Mouse (Mus musculus) macrophage (primary cell): Measurements from ENCODE around the gene Slc4a10. TPM values are rescaled to one million over a fixed set of nuclear protein-coding genes. Genes with fewer than 3 reads are reported as not detected.

Source experiments
- H3K27ac ChIP-seq: fragments of 350-480 bp; formaldehyde crosslinking; 2 replicates; pipeline ENCODE4 v1.9.0; 2021
- H3K36me3 ChIP-seq: fragments of 350-480 bp; formaldehyde crosslinking; 2 replicates; pipeline ENCODE4 v1.9.0; 2021; ENCODE audit errors: inconsistent target
- H3K4me3 ChIP-seq: fragments of 350-480 bp; formaldehyde crosslinking; 2 replicates; pipeline ENCODE4 v1.9.0; 2021; ENCODE audit errors: inconsistent target
- H3K79me2 ChIP-seq: fragments of 350-480 bp; formaldehyde crosslinking; 2 replicates; pipeline ENCODE4 v1.9.0; 2021; ENCODE audit errors: inconsistent target
- WGBS: methylation state at CpG from one replicate; pipeline ENCODE4 v1.1.7; 2026; ENCODE audit warnings: inconsistent platforms; ENCODE audit not compliant: missing documents; 5-methylcytosine and 5-hydroxymethylcytosine counted together
- polyA plus RNA-seq: library from polyadenylated mRNA; stranded (reverse); fragments of 250-400 nt; gene quantifications from 3 replicates; pipeline ENCODE4 v1.2.4, GENCODE M21; 2018; ENCODE audit warnings: inconsistent platforms

The Slc4a10 gene
- polyA plus RNA-seq, 1 experiment from 2014 or later = not detected

DNA sequence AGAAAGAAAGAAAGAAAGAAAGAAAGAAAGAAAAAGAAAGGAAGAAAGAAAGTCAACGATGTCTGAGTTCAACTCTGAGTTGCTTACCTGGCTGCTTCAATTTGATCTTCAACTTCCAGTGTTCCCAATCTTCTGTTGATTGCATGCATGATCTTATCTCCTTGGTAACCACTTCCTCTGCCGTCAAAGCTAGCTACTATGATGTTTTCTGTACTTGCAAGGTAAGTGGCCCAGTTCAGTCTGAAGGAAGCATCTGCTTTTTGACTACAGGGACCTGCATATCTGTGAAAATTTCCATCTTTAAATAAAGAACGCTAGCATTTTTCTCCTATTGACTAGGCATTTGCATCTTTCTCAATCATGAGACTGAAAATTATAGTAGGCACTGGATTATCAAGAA, 305.8 kb downstream of the Slc4a10 start:
- WGBS = 77% methylated on average over 3 of the region's 3 CpGs
- H3K27ac ChIP-seq = no peak overlapping the region
- H3K36me3 ChIP-seq = no peaks in the 10 kb centered on the region
- no peaks in the 10 kb centered on the region for H3K79me2 ChIP-seq
- H3K4me3 ChIP-seq = no peak overlapping the region

DNA sequence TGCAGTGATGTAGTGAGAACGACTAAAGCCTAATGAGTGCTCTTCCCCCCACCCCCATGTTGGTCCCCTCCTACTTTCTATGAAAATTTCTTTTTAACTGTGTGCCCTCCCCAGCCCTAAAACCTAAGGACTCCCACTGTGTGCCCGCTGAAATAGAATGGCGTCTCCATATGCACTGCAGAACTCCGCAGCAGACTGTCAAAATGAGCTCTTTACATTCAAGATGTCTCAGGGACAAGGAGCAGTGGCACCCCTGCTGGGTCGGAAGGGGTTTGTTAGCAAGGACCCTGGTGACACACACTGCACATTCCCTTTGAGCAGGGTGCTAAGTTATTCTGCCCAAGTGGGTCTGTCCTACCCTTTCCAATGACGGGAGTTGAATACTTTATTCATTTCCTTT, 309.5 kb downstream of the Slc4a10 start:
- Histone ChIP-seq H3K79me2 (no peaks in the 10 kb centered on the region), H3K27ac (no peak overlapping the region), H3K36me3 (no peaks in the 10 kb centered on the region), H3K4me3 (no peak overlapping the region)
- 85% methylated on average over 6 of the region's 6 CpGs for WGBS

DNA sequence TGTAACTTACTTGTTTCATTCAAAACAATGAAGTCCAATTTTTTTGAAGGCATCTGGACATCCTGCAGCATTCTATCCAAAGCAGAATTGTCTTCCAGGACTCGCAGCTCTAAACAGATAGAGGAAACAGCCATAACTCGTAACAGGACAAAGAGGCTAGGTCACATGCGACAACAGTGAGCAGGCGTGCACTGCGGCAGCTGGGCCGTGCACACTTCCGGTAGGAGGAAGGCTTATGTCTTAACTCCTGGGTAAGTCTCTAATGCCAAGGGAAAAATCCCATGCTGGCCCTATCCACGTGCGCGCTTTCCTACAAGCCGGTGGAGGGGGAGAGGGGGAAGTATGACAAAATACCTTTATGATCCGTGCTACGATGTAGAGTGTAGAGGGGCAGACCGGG, 310.3 kb downstream of the Slc4a10 start:
- no peak overlapping the region for H3K27ac ChIP-seq
- WGBS = 92% methylated on average over 14 of the region's 14 CpGs
- no peak overlapping the region for H3K4me3 ChIP-seq
- no peaks in the 10 kb centered on the region for H3K79me2 ChIP-seq
- H3K36me3 ChIP-seq = no peaks in the 10 kb centered on the region

DNA sequence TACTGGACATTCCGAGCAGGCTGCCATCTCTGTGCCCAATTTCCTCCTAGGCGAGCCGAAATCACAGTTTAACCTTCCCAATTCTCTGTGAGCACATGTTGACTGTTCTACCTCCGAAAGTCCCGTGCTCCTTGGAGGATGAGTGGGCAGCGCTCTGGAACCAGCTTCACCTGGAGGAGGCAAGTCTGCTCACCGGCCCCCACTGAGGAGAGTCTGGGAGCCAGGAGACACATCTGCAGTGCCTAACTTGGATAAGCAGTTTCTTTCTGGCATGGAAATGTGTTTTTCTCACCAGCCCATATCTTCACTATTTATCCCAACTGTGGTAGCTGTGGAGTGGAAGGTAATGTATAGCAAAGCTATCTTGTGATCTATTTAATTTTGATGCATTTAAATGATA, 311.0 kb downstream of the Slc4a10 start:
- Histone ChIP-seq H3K36me3 (no peaks in the 10 kb centered on the region), H3K27ac (no peak overlapping the region), H3K4me3 (no peak overlapping the region), H3K79me2 (no peaks in the 10 kb centered on the region)
- WGBS = 96% methylated on average over 7 of the region's 7 CpGs

DNA sequence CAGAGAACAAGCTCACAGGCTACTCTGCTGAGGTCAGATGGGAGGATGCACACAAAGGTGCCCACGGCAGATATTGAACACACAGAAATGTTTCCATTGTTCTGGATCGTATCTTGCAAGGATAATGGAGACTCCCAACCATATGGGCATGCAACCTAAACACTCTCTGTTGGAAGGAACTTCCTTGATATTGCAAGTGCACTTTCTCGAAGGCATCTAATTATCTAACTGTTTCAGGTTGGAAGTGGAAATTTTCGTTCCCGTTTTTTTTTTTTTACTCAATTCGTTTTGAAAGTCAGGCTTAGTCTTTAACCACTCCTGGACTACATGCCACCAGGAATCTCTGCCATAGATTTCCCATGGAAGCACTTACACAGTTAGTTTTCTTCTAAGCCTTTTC, 314.6 kb downstream of the Slc4a10 start:
- H3K79me2 ChIP-seq = no peaks in the 10 kb centered on the region
- 83% methylated on average over 6 of the region's 6 CpGs for WGBS
- H3K27ac ChIP-seq = no peak overlapping the region
- H3K4me3 ChIP-seq = no peak overlapping the region
- no peaks in the 10 kb centered on the region for H3K36me3 ChIP-seq

DNA sequence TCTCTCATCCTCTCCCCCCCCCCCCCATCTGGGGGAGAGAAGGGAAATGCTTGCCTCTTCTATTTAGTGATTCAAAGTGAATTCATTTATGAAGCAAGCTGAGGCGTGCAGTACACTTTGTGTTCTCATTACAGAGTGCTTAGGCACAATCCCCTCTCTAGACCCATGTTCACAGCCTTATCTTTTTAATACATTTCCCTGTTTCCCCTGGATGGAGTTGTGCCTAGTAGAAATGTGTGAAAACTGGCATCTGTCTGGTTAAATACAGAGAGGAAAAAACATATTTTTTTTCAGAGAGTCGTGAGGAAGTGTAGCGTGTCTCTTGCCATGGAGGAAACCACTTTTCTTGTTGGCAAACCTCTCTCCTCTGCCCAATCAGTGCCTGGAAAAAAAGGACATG, 315.3 kb downstream of the Slc4a10 start:
- Histone ChIP-seq H3K79me2 (no peaks in the 10 kb centered on the region), H3K4me3 (no peak overlapping the region), H3K27ac (no peak overlapping the region), H3K36me3 (no peaks in the 10 kb centered on the region)
- 90% methylated on average over 3 of the region's 3 CpGs for WGBS

DNA sequence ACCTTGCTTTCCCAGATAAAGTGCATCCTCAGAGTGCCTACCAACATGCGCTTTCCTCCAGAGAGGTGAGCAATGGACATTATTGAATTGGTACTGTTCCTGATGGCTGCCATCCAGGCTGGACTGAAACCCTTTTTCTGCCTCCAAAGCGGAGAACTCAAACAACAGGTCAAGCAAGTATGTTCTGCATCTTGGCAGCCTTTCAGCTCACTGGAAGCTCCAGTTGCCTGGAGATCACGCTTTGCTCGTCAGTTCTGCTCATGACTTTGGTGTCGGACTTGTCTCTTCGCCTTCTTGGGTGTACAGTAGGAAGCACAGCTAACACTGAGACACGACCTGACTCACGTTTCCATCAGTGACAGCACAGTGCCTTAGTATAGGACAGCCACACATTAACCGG, 315.9 kb downstream of the Slc4a10 start:
- Histone ChIP-seq H3K36me3 (no peaks in the 10 kb centered on the region), H3K27ac (no peak overlapping the region), H3K79me2 (no peaks in the 10 kb centered on the region), H3K4me3 (no peak overlapping the region)
- 97% methylated on average over 9 of the region's 9 CpGs for WGBS

DNA sequence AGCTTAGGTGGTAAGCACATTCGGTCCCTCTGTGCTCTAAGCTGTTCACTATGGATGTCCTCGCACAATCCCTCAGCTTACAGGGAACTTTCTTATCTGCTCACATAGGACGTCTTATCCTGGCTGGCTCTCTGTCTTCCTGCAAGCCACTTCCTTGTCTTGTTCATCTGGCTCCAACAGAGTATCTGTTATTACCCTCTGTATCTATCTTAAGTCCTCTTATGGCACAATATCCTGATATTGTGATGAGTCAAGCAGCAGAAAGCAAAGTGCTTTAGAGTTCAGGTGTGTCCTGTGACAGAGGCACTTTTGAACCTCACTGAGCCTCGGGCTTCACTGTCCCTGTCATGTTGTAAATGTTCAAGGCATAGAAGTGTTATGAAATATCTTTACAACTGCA, 317.3 kb downstream of the Slc4a10 start:
- WGBS = 96% methylated on average over 3 of the region's 4 CpGs
- Histone ChIP-seq H3K4me3 (no peak overlapping the region), H3K36me3 (no peaks in the 10 kb centered on the region), H3K79me2 (no peaks in the 10 kb centered on the region), H3K27ac (no peak overlapping the region)

DNA sequence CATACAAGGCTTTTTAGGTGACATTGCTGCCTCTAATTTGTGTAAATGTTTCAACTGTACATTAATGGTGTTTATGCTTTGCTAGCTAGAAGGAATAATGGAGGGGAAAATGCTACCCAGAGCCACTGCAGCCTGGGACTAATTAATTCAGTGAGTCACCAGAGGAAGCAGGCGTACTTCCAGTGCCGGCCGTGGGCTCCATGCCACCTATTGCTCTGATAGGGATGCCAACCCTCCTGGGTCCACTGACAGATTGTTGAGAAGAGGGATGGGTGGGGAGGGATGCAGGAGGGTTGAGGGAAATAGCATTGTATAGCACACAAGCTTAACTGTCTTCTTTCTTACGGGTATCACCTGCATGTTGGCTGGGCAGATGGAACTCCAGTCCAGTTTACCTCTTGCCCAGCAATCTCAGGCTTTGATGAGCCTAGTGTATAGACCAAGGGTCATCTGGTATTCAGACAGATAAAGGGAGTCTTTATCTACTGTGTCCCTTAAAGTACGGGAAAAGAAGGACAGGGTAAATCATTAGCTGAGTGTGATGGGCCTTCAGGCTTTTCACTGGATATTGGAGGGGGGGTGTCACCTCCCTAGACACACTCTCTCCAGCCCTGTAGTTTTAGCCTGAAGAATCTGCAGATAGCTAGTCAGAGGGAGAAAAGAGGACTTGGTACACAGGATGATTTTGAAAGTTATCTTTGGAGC, 322.2 kb downstream of the Slc4a10 start:
- Histone ChIP-seq H3K79me2 (no peaks in the 10 kb centered on the region), H3K36me3 (no peaks in the 10 kb centered on the region), H3K27ac (no peak overlapping the region), H3K4me3 (no peak overlapping the region)
- WGBS = 94% methylated on average over 5 of the region's 5 CpGs

DNA sequence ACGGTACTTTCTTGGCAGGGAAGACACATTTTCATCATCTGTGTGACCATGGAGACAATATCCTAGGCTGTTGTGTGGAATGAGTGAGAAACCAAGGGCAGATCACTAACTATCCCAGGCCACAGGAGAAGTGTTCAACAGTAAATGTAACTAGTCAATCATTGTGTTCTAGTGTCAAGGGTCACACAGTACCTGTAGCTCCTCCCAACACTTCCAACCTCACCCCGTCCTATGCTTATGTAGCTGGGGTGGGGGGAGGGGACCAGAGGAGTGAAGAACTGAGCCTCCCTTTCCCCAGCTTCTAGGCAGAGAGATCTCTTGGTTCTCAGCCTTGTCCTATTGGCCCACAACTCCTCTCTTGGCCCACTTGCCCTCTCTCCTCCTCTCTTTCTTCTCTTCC, 323.8 kb downstream of the Slc4a10 start:
- H3K4me3 ChIP-seq = no peak overlapping the region
- no peak overlapping the region for H3K27ac ChIP-seq
- H3K79me2 ChIP-seq = no peaks in the 10 kb centered on the region
- WGBS = 88% methylated on average over 2 of the region's 2 CpGs
- H3K36me3 ChIP-seq = no peaks in the 10 kb centered on the region

DNA sequence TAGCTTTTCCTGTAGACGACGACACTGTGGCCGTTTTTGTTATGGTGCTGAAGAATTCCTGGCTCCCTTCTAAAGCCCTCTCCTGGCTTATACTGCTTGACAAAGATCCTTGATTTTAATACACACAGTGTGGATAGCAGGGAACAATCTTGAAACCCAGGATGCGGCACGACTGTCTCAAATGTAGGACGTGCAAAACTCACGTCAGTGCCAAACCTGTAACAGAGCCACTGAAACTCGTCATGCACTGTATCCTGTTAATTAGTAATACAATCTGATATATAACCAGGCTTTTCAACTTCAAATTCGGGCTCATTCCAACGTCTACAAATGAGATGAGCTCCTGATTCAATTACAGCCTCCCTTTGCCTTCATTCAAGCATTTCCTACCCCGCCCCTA, 327.4 kb downstream of the Slc4a10 start:
- Histone ChIP-seq H3K27ac (no peak overlapping the region), H3K79me2 (no peaks in the 10 kb centered on the region), H3K36me3 (no peaks in the 10 kb centered on the region), H3K4me3 (no peak overlapping the region)
- WGBS = 96% methylated on average over 11 of the region's 11 CpGs

Other genes with a start within 250 kb of the Slc4a10 start
- not detected in 3 replicates for gene Tbr1, start 243.5 kb upstream of the Slc4a10 start, polyA plus RNA-seq